Mouse (Mus musculus) bone marrow macrophage, adult 2 months (primary cell): ENCODE data around the gene Map4k5.

ENCODE experiments used
- CTCF ChIP-seq: IDR thresholded peaks from 2 replicates; pipeline ENCODE4 v1.5.1; 2012; ENCODE audit warnings: low read depth, mild to moderate bottlenecking, low read length, moderate library complexity
- POLR2A ChIP-seq: IDR thresholded peaks from 2 replicates; pipeline ENCODE4 v1.6.1; 2012; ENCODE audit warnings: mild to moderate bottlenecking, low read depth, low read length, borderline replicate concordance

DNA sequence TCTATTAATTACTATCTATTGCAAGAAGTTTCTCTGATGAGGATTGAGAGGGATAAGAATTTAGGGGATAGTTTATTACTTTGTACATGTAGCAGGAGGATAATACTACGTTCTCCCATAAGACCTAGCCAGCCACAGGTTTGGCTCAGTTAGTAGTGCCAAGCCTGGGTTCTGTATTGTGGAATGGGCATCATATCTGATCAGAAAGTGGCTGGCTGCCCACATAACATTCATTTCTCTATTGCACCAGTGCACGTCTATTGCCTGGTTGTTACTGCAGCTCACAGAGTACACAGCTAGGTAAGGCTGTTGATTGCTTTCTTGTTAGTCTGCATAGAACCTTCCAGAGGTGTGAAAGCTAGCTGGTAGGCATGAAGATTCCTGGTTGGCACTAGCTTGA lies 24.9 kb upstream of the Map4k5 start:
- TF ChIP-seq CTCF (no peak), POLR2A (no peak)
